Mouse (Mus musculus): ENCODE measurements around the gene Rhbdf1. TPM values are rescaled to one million over a fixed set of nuclear protein-coding genes. Genes with fewer than 3 reads are reported as not detected.

Rhbdf1 gene
- total and polyA plus RNA-seq, 3 experiments, result 24.7 to 37.6 (median 34.2) TPM

- peaks cover 16 to 63% of the 10 kb centered on the region in 2 experiments for H3K4me1 ChIP-seq (ENCODE audit: control insufficient read depth in 1 of 2, insufficient read depth in 2 of 2)
- H3K4me2 ChIP-seq (ENCODE audit: insufficient read depth, low read depth, poor library complexity, severe bottlenecking), result no peak overlapping the region
- TF ChIP-seq MXI1 (IDR thresholded peaks at IDR 0.05; ENCODE audit: low read depth, low read length) (peak; percentile 0; the same call in 1 of the 2 replicates), TBP (conservative IDR thresholded peaks at IDR 0.05; ENCODE audit: low read depth, low read length) (0 out of 2 replicates have a peak, but pooled peaks have one; percentile 15), IRF4 (IDR thresholded peaks at IDR 0.05; ENCODE audit: low read depth, low read length) (no peak), CTCF (conservative IDR thresholded peaks at IDR 0.05 in 1 of 2, IDR thresholded peaks at IDR 0.05 in 1 of 2; ENCODE audit: low read depth in 2 of 2, low read length in 2 of 2) (no peak)
Observed at GRCm38 (mm10) chr11:32196727-32197126, 25.4 kb downstream of the Rhbdf1 start.

GRCm38 (mm10) chr11:32195867-32196540, 26.1 kb downstream of the Rhbdf1 start:
- dilution Hi-C loops (cut with MboI; ENCODE audit: extremely low pct_ligation_motif_present, extremely low pct_unique_long_range_greater_than_20kb, low sequenced_read_pairs) (no loop called here), in situ Hi-C loops (cut with MboI; ENCODE audit: low pct_ligation_motif_present, low pct_unique_long_range_greater_than_20kb, low sequenced_read_pairs) (no loop called here)
- Histone ChIP-seq H3K4me2 (ENCODE audit: insufficient read depth, low read depth, poor library complexity, severe bottlenecking) (no peak overlapping the region), H3K79me2 (replicated peaks; ENCODE audit: control insufficient read depth, extremely low read depth, insufficient read depth, poor library complexity, severe bottlenecking) (no peaks in the 10 kb centered on the region), H3K4me3 (replicated peaks in 1 of 3; ENCODE audit: low read depth in 2 of 3, low read length in 2 of 3, poor library complexity in 1 of 3) (peak overlapping the region in 2 of 3 experiments; percentile 1 to 57), H3K4me1 (ENCODE audit: control insufficient read depth in 1 of 2, insufficient read depth in 2 of 2) (peaks cover 16 to 57% of the 10 kb centered on the region in 2 experiments), H3K27me3 (replicated peaks) (no peaks in the 10 kb centered on the region), H3K9ac (ENCODE audit: insufficient read depth, low read depth) (no peak overlapping the region), H3K27ac (ENCODE audit: insufficient read depth, low read depth) (peak overlapping the region; percentile 56), H3K9me3 (replicated peaks; ENCODE audit: low read length) (no peaks in the 10 kb centered on the region), H3K36me3 (replicated peaks in 1 of 2; ENCODE audit: control insufficient read depth in 1 of 2, insufficient read depth in 1 of 2, low read length in 1 of 2) (peaks cover 3 to 43% of the 10 kb centered on the region in 2 experiments)
- TF ChIP-seq ELF1 (IDR thresholded peaks at IDR 0.05; ENCODE audit: low read depth, low read length) (peak; percentile 28; the same call in 1 of the 2 replicates), MXI1 (IDR thresholded peaks at IDR 0.05; ENCODE audit: low read depth, low read length) (no peak; the same call in 1 of the 2 replicates), MAX (IDR thresholded peaks at IDR 0.05; ENCODE audit: low read length) (peak; percentile 69; the same call in 1 of the 2 replicates), ETS1 (conservative IDR thresholded peaks at IDR 0.05; ENCODE audit: low read depth, low read length) (peak; percentile 16; the same call in 1 of the 2 replicates), GABPA (IDR thresholded peaks at IDR 0.05; ENCODE audit: insufficient replicate concordance, low read depth, low read length) (no peak), NELFE (IDR thresholded peaks at IDR 0.05; ENCODE audit: low read depth, low read length) (peak; percentile 17; the same call in 1 of the 2 replicates), RCOR1 (conservative IDR thresholded peaks at IDR 0.05; ENCODE audit: low read depth, low read length) (no peak), TBP (conservative IDR thresholded peaks at IDR 0.05; ENCODE audit: low read depth, low read length) (peak; percentile 50; the same call in 1 of the 2 replicates), MYC (IDR thresholded peaks at IDR 0.05; ENCODE audit: low read depth, low read length) (peak; percentile 60; the same call in 1 of the 2 replicates), PAX5 (IDR thresholded peaks at IDR 0.05; ENCODE audit: low read length) (no peak)
- peak; percentile 78 for DNase-seq (ENCODE audit: extremely low read depth)

More at GRCm38 (mm10) chr11:32196727-32197126, 25.4 kb downstream of the Rhbdf1 start:
- no peaks in the 10 kb centered on the region for H3K9me3 ChIP-seq (replicated peaks; ENCODE audit: low read length)
- H3K4me3 ChIP-seq (replicated peaks in 1 of 3; ENCODE audit: low read depth in 2 of 3, low read length in 2 of 3, poor library complexity in 1 of 3), result peak overlapping the region in 2 of 3 experiments; percentile 1 to 57
- H3K9ac ChIP-seq (ENCODE audit: insufficient read depth, low read depth), result no peak overlapping the region
- dilution Hi-C loops (cut with MboI; ENCODE audit: extremely low pct_ligation_motif_present, extremely low pct_unique_long_range_greater_than_20kb, low sequenced_read_pairs), result no loop called here
- peak overlapping the region; percentile 56 for H3K27ac ChIP-seq (ENCODE audit: insufficient read depth, low read depth)
- no peaks in the 10 kb centered on the region for H3K27me3 ChIP-seq (replicated peaks)
- no peaks in the 10 kb centered on the region for H3K79me2 ChIP-seq (replicated peaks; ENCODE audit: control insufficient read depth, extremely low read depth, insufficient read depth, poor library complexity, severe bottlenecking)
- peaks cover 3 to 36% of the 10 kb centered on the region in 2 experiments for H3K36me3 ChIP-seq (replicated peaks in 1 of 2; ENCODE audit: control insufficient read depth in 1 of 2, insufficient read depth in 1 of 2, low read length in 1 of 2)
- in situ Hi-C loops (cut with MboI; ENCODE audit: low pct_ligation_motif_present, low pct_unique_long_range_greater_than_20kb, low sequenced_read_pairs), result no loop called here
- DNase-seq (ENCODE audit: extremely low read depth), result peak; percentile 82

All from CH12.LX (cell line).